Mouse (Mus musculus): Measurements from ENCODE around the gene Apc2.

Gene Apc2

DNA sequence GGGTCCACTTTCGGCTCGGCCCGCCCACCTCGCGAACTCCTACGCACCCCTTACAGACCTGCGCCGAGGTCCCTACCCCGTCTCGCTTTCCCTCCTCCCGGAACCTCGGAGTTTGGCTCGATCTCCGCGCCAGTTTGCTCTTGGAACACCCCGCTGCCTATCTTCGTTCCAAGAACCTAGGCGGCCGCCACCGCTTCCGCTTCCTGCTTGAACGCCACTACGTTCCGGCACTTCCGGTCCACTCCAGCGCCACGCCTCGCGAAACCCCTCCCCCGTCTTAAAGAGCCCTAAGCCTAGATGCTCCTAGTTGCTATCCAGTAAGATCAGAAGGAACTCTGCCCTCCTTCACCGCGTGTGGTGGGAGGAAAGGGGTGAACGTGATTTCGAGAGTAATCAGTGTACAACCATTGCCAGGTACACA is 24.6 kb downstream of the Apc2 start, which contains the start of gene 2310011J03Rik:
Gene 2310011J03Rik (minus strand): TSS at position 198 of the 421 bp plus-strand sequence.
- peak; percentile 93 for DNase-seq (ENCODE audit: low read depth, low spot score)

DNA sequence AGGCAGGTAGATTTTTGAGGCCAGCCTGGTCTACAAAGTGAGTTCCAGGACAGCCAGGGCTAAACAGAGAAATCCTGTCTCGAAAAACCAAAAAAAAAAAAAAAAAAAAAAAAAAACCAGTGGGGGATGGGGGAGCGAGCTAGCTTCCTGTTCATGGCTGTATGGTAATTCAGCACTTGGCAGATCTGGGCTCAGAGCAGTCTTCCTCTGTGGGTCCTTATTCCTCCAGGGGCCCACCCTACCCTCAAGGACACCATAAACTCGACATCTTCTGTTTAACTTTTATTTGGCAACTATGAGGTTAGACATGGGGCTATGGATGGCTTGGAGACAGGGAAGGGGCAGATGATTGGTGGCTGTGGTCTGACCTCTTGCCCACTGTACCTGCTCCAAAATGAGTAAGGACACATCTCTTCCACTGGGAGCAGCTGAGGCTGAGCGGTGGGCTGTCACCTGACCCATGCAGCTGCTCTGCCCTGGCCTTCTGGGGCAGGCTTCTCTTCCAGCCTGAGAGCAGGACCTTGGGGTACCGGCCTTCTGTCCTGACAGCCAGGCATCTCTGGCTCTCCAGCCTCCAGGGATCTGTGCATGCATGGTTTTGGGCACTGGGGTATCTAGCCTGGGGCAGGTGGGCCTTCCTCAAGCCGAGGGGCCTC is 25.4 kb downstream of the Apc2 start:
- peak; percentile 61 for DNase-seq (ENCODE audit: low read depth, low spot score)

DNA sequence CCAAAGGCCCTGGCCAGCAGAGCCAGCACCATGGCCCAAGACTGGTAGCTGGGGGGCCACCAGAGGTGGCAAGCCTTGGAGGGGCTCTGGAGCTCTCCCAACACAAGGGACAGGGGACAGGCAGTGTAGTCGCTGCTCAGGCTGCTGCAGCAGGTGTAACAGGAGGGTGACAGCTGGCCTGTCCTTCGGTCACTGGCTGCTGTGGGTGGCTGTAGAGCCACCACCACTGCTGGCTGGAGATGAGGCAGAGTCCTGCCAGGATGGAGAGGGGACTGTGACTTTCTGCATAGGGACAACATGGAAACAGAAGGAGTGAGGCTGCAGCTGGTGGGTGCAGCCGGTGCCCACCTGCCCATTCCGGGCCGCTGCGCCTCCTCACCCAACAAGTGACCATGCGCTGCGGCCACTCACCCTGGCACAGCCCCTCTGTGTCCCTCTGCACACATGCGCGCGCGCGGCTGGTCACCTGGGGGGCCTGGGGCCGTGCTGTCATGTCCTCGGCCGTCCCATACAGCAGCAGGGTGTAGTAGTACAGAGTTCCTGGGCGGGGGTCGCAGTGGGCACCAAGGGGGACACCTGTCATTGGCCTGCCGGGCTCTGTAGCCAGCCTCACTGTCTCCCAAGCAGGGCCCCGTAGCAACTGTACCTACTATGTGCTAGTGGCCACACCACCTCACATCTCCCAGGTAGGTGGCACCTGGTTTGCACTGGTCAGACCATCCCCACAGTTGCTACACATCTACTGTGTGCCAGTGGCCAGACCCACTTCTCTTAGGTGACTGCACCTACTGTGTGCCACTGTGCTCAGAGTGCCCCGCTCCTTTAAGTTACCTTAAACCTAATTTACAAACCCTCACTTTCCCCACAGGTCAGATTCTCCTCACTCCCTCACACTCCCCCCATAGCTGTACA is 26.1 kb downstream of the Apc2 start:
- peak; percentile 17 for DNase-seq (ENCODE audit: low read depth, low spot score)

DNA sequence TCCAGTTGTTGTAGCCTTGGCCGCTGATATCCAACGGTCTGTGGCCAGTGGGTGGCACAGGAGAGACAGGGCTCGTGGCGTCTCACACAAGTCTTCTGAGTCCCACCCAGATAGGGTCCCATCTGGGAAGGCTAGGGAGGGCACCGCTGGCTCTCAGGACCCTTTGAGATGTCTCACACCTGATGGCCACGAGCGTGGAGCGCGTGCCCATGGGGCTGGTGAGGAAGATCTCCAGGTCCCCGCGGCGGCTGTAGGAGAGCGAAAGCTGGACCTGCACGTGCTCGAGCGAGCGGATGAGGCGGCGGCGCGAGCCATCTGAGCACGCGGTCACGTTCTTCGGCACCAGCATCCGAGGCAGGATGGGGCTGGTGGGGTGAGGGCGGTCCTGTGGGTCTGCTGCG is 27.0 kb downstream of the Apc2 start:
- DNase-seq (ENCODE audit: low read depth, low spot score), result peak; percentile 67

DNA sequence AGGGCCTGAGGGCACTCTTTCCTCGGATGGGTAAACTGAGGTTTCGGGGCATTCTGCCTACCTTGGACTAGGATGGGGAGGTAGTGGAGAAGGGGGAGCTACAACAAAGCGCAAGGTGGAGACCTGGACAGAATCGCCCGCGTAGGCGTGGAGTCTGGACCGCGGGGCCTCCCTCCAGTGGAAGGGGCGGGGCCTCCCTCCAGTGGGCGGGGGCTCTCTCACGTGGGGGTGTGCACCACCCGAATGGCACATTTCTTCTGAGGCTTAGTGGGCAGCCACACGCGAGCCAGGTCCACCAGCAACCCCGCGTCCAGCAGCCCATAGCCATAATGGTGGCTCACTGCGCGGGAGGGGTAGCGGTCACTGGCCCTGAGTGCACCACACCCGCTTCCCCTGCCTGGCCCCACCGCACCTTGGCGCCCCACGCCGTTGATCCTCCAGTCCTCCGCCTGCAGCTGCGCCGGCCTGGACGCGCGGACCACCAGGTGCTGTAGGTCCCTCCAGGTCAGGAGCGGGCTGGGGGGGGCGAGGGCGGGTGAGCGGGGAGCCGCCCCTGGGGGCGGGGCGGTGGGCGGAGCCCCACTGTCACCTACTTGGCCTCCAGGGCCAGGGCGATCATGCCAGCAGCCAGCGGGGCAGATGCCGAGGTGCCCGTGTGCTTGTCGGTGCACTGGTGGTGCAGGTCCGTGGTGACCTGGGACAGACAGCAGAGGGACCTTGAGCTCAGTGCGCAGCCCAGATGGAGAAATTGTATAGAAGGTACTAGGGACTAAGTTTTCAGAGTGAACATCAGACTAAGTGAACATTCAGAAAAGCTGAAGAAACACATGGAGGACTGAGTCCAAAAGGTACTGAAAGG is 27.7 kb downstream of the Apc2 start:
- DNase-seq (ENCODE audit: low read depth, low spot score), result peak; percentile 78

DNA sequence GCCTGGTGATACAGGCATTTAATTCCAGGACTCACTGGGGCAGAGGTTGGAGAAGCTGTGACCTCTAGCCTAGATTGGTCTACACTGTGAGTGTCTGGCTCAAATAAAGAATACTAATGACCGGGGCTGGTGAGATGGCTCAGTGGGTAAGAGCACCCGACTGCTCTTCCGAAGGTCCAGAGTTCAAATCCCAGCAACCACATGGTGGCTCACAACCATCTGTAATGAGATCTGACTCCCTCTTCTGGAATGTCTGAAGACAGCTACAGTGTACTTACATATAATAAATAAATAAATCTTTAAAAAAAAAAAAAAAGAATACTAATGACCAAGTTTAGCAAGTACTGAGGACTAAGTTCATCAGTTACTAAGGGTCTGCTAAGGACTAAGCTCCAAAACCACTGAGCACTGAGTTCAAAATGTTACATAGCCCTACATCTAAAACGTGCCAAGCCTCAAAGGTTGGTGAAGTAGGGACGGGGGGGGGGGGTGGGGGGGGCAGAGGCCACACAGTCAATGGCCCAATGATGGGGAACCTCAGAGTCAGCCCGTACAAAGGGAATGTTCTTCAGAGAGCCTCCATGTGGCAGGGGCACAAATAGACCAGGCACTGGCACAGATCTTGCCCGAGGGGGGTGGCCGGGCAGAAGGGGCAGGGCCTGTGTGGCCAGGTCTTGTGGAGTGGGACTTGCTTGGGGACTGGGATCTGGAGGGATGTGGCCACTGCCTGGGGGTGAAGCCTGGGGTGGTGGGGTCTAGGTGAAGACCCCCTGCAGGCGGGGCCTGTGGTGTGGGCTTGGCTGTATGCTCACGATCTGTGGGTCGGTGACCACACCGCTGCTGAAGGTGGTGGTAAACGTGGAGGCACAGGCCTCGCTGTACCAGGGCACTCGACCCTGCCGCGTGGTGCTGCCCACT is 28.6 kb downstream of the Apc2 start:
- no peak for DNase-seq (ENCODE audit: low read depth, low spot score)

DNA sequence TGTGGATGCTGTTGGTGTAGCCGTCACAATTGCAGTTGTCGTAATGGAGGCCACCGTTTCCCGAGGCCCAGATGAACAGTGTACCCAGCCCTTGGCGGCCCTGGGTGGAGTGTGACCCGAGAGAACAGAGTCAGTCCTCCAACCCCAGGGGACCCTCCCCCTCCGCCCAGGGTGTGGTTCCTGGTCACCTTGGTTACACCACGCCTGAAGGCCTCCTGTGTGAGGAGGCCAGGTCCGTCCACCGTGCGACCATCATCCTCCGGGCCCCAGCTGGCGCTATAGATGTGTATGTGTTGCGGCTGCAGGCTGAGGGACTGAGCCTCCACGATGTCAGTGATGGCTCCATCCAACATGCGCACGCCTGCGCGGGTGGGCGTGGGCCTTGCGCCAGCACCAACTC is 29.3 kb downstream of the Apc2 start:
- DNase-seq (ENCODE audit: low read depth, low spot score), result no peak

DNA sequence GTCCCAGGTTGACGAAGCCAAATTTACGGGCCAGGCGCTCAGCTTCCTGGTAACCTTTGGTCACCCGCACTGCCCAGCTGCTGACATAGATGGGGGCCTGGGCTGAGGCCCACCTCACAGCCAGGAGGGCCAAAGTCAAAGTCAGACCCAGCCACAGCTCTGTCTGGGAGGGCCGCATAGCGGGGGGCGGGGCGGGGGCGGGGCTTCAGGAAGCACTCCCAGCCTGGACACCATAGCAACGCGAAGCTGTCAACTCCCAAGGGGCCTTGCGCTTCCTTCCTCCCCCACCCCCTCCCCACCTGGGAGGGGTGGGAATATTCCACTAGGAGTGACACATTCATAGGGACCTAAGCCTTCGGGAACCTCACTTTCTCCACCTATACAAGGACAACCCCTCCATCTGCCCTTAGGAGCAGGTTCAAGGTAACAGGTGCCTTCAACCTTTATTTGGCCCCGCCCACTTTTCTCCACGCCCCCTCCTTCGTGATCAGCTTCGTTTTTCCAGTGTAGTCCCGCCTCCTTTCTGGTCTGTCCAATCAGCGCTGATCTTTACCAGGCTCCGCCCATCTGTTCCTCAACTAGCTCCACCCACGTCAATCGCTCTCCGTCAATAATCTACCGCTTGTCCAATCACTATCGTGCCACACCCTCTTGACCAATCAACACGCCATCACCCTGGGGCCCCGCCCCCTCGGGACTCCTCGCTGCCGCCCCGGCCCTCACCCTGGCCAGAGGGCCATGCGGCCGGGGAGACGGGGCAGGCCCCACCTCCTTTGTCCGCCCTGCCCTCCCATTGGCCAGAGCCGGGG is 33.7 kb downstream of the Apc2 start, which contains the start of the genes Pcsk4 and Reep6:
Gene Pcsk4 (minus strand): TSS at position 226 of the 809 bp plus-strand sequence.
Gene Reep6 (plus strand): TSS at position 681 of the 809 bp plus-strand sequence.
- DNase-seq (ENCODE audit: low read depth, low spot score), result peak; percentile 90

DNA sequence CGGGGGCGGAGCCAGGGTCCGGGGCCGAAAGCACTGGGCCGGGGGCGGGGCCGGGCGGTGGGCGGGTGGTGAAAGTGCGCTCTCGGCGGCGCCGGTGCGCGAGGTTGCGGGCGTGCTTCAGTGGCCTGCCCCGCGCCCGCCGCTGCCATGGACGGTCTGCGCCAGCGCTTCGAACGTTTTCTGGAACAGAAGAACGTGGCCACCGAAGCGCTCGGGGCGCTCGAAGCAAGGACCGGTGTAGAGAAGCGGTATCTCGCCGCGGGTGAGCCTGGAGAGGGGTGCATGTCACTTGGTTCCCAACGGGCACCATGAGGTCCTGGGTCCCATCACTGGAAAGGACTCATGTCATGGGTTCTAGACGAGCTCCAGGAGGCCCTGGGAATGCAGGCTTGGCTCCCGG is 34.3 kb downstream of the Apc2 start:
- no peak for DNase-seq (ENCODE audit: low read depth, low spot score)

DNA sequence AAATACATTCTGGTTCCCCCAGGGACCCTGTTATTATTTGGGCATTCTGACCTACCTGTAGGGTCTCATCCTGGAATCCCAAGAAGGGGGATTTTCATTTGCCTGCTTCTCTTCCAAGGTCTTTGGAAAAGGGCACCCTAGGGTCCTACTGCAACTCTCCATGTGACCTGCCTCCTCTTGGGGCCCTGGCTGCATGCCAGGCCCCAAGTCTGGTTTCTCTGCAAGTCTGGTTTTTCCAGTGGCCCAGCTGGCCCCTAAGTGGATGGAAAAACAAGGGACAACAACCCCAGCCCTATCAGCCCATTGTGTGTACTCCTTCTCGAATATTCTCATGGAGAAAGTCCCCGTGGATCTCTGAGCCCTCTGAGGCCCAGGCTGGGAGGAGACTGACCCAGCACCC is 35.1 kb downstream of the Apc2 start:
- DNase-seq (ENCODE audit: low read depth, low spot score), result no peak

DNA sequence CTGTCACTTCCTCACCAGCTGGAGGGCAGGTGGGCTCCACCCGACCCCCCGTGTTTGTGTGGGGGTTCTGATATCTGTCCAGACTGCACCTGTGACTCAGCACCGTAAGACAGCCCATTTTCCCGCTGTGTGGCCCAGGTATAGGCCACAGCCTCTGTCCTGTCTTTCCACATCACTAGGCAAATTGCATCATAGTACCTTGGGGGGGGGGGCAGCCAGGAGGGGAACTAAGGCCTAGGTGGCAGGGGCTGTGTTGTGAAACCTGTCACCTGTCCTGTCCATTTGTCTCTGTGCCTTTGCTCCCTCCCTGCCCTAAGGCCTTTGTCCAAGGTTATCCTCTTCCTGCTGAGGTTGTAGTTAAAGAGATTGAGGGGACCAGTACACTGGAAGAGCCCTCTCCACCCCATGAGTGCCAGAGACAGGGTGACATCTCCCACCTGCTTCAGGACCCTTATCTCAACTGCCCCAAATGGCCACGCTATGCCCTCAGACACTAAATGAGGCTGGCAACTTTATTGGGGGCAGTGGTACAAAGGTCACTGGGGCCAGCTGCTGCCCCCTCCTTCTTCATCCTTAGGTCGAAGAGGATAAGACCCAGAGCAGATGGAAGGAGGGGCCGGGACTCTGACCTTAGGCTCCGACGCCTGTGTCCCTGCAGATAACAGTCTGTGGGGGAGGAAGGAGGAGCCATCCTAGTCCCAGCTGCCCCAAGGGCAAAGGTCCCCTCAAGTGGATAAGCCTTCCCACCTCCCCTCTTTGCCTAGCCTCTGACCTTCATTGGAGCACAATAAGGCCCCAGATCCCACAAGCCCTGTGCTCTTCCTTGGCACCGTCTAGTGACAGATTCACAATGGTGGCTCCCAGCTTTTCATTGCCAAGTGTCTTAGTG is 36.1 kb downstream of the Apc2 start:
- DNase-seq (ENCODE audit: low read depth, low spot score), result no peak

DNA sequence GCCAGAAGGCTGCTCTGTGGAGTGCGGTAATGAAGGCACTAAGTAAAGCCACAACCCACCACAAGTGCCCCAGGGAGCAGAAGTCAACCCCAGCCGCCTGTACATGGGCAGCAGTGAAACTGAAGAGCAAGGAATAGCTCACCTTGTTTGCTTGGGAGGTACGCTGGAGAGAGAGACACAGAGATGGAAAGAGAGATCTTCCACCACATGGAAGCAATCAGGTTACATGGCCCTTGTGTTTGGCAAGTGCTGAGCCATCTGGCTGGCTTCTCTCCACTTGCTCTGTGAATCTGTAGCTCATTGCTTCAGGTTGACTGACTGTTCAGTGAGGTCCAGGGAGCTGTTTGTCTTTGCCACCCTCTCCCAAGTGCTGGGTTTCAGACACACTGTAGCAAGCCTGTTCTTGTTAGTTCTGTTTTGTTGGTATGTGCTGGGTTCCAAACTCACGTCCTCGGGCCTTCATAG is 36.8 kb downstream of the Apc2 start:
- no peak for DNase-seq (ENCODE audit: low read depth, low spot score)

DNA sequence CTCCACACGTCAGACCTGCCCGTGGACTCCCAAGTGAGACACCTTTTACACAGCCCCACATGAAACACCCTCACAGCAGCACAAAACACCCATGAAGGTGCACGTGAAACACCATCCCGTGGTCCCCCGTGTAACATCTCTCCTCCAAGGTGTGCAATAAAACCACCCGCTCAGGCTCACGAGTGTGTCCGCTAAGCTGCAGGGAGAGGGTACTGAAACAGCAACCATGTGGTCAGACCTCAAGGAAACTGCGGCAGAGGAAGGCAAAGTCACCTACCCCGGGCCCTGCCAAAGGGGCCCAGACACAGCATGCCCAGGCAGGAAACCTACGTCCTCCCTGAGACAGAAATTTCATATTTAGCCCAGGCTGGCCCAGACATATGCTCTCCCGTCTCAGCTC is 40.5 kb downstream of the Apc2 start:
- DNase-seq (ENCODE audit: low read depth, low spot score), result peak; percentile 34

DNA sequence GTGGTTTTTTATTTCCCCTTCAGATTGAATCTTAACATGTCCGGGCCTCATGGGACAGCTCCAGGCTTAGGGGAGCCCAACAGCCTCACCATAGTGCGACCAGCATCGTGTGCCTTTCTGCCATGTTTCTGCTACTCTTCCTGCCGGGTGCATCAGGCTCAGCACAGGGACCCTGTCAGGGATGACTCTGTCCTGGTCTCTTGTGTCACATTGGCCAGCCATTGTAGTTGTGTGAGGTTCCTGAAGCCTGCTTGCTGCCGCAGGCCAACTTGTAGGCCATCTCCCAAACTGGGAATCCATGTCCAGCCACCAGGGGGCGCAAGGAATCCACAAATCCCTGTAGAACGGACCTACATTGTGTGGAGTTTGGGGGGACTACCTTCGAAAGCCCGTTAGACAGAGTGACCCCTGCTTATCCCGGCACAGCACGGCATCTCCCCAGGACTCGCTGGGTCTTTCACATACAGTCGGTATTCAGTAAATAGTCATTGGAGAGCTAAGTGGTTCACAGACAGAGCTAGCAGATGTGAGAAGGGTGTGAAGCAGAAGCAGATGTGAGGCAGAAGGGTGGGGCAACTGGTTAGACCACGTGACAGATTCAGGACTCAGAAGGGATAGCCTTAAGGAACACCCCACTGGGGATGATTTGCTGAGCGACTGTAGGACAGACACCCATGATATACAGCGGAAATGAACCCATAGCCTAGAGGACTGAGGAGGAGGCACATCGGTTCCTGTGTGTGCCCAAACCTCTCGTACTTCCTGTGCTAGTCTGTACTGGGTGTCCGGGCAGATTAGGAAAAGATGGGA is 44.4 kb downstream of the Apc2 start:
- peak; percentile 77 for DNase-seq (ENCODE audit: low read depth, low spot score)

DNA sequence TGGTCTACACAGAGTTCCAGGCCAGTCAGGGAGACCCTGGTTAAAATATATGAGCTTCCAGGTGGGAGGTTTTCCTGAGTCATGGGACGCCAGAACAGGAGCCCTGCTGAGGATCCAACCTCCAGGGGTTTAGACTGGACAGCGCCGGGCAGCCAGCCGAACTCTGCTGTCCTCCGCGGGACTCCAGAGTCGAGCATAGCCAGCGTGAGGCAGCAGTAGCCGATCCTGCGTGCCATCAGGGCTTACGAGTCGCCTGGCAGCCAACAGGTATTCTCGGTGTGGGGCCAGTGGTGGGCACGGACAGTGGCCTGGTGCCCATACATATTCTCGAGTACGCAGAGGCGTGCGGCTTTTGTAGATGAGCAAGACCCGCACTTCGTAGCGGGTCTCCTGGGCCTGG is 45.2 kb downstream of the Apc2 start:
- no peak for DNase-seq (ENCODE audit: low read depth, low spot score)

DNA sequence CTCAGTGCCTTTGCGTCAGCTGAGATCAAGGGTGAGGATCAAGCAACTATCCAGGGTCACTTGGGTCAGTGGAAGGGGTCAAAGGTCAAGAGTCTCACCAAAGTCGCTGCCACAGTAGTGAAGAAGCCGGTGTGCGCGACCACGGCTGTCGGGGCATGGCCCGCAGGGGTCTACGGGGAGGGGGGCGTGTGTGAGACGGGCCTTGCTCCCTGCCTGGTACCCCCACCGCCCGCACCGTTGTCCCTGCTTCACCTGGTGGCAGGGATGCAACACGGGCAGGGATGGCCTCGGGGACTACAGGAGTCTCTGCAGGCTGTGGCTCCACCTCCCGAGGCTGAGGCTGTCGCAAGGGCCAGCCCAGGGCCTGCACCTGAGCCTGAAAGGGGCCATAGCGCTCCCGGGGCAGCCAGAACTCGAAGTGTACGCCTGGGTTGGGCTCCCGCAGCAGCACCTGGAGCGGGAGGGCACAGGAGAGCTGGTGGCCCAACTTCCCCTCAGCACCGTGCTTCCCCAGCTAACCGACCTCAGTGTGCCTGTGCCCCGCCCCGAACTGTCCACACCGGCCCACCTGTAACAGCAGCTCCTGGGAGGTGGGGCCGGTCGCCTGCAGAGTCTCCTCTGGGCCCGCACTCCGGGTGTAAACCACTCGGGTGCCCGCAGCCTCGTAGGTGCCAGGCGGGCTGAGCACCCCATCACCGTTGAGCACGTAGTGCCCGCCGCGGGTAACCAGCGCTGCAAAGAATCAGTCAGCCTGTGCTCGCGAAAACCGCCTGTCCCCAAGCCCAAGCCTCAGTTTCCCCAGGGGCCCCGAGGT is 45.9 kb downstream of the Apc2 start:
- peak; percentile 38 for DNase-seq (ENCODE audit: low read depth, low spot score)

DNA sequence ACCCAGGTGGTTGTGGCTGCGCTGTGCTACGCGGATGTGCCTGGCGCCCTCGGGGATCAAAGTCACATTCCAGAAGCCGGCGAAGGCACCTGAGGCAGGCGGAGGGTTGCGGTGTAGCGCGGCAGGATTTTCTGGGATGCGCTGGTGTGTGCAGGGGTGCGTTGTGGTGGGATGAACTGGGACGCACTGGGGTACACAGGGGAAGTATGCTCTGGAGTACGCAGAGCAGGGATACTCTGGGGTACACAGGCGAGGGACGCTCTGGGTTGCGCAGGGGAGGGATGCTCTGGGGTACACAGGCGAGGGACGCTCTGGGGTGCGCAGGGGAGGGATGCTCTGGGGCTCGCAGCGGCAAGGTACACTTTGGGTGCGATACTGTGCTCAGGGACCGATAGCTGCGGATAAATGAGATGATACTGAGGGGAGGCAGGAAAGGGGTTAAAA is 46.5 kb downstream of the Apc2 start:
- DNase-seq (ENCODE audit: low read depth, low spot score), result no peak

Data from CD4-positive helper T cell, adult 2 months (primary cell).